Mouse (Mus musculus): ENCODE results near the gene Zw10. TPM values are rescaled to one million over a fixed set of nuclear protein-coding genes. Genes with fewer than 3 reads are reported as not detected.

Zw10 gene
- polyA plus RNA-seq, 1 experiment from 2014 or later: 8.1 TPM

GRCm38 (mm10) chr9:49050901-49051300 lies 4.5 kb upstream of the Zw10 start:
- no peak for TF ChIP-seq CTCF (IDR thresholded peaks at IDR 0.05; ENCODE audit: low read depth)
- 65% methylated on average over 5 of the region's 5 CpGs for WGBS
- ATAC-seq: no peak

GRCm38 (mm10) chr9:49051349-49051748 lies 4.1 kb upstream of the Zw10 start:
- TF ChIP-seq CTCF (IDR thresholded peaks at IDR 0.05; ENCODE audit: low read depth): peak; percentile 90
- ATAC-seq: no peak
- WGBS: 8% methylated on average over 5 of the region's 5 CpGs

More at GRCm38 (mm10) chr9:49050901-49051300, 4.5 kb upstream of the Zw10 start:
- H3K27ac ChIP-seq (ENCODE audit: low read depth, low read length): no peak overlapping the region
- H3K9me3 ChIP-seq (ENCODE audit: control insufficient read depth): no peaks in the 10 kb centered on the region
- H3K4me3 ChIP-seq (ENCODE audit: low read depth, low read length): no peak overlapping the region
- H3K4me1 ChIP-seq (replicated peaks; ENCODE audit: control insufficient read depth, insufficient read depth, low read length): no peaks in the 10 kb centered on the region
- no peak overlapping the region for H3K9ac ChIP-seq (ENCODE audit: low read depth, low read length)
- H3K4me2 ChIP-seq (replicated peaks; ENCODE audit: low read depth): no peak overlapping the region
- no peaks in the 10 kb centered on the region for H3K36me3 ChIP-seq (ENCODE audit: control insufficient read depth, insufficient read depth)
- no peaks in the 10 kb centered on the region for H3K27me3 ChIP-seq (replicated peaks; ENCODE audit: control insufficient read depth, insufficient read depth, low read length)

GRCm38 (mm10) chr9:49054028-49054427 lies 1.4 kb upstream of the Zw10 start:
- Histone ChIP-seq H3K9ac (ENCODE audit: low read depth, low read length) (no peak overlapping the region), H3K9me3 (ENCODE audit: control insufficient read depth) (no peaks in the 10 kb centered on the region), H3K36me3 (ENCODE audit: control insufficient read depth, insufficient read depth) (peaks cover 7% of the 10 kb centered on the region; the same call in 1 of the 2 replicates), H3K4me2 (replicated peaks; ENCODE audit: low read depth) (no peak overlapping the region), H3K4me1 (replicated peaks; ENCODE audit: control insufficient read depth, insufficient read depth, low read length) (no peaks in the 10 kb centered on the region), H3K27ac (ENCODE audit: low read depth, low read length) (no peak overlapping the region), H3K27me3 (replicated peaks; ENCODE audit: control insufficient read depth, insufficient read depth, low read length) (no peaks in the 10 kb centered on the region), H3K4me3 (ENCODE audit: low read depth, low read length) (no peak overlapping the region)
- no peak for TF ChIP-seq CTCF (IDR thresholded peaks at IDR 0.05; ENCODE audit: low read depth)
- no peak for ATAC-seq
- 66% methylated on average over 3 of the region's 3 CpGs for WGBS

More at GRCm38 (mm10) chr9:49051349-49051748, 4.1 kb upstream of the Zw10 start:
- no peaks in the 10 kb centered on the region for H3K36me3 ChIP-seq (ENCODE audit: control insufficient read depth, insufficient read depth)
- no peak overlapping the region for H3K4me3 ChIP-seq (ENCODE audit: low read depth, low read length)
- no peaks in the 10 kb centered on the region for H3K4me1 ChIP-seq (replicated peaks; ENCODE audit: control insufficient read depth, insufficient read depth, low read length)
- H3K27me3 ChIP-seq (replicated peaks; ENCODE audit: control insufficient read depth, insufficient read depth, low read length): no peaks in the 10 kb centered on the region
- no peak overlapping the region for H3K9ac ChIP-seq (ENCODE audit: low read depth, low read length)
- no peak overlapping the region for H3K27ac ChIP-seq (ENCODE audit: low read depth, low read length)
- H3K4me2 ChIP-seq (replicated peaks; ENCODE audit: low read depth): no peak overlapping the region
- no peaks in the 10 kb centered on the region for H3K9me3 ChIP-seq (ENCODE audit: control insufficient read depth)

- Histone ChIP-seq H3K9ac (ENCODE audit: low read depth, low read length) (no peak overlapping the region), H3K4me3 (ENCODE audit: low read depth, low read length) (no peak overlapping the region), H3K36me3 (ENCODE audit: control insufficient read depth, insufficient read depth) (peaks cover 63% of the 10 kb centered on the region), H3K27me3 (replicated peaks; ENCODE audit: control insufficient read depth, insufficient read depth, low read length) (no peaks in the 10 kb centered on the region), H3K4me1 (replicated peaks; ENCODE audit: control insufficient read depth, insufficient read depth, low read length) (no peaks in the 10 kb centered on the region), H3K4me2 (replicated peaks; ENCODE audit: low read depth) (no peak overlapping the region), H3K27ac (ENCODE audit: low read depth, low read length) (no peak overlapping the region), H3K9me3 (ENCODE audit: control insufficient read depth) (no peaks in the 10 kb centered on the region)
- TF ChIP-seq CTCF (IDR thresholded peaks at IDR 0.05; ENCODE audit: low read depth): no peak
- 83% methylated on average over 3 of the region's 3 CpGs for WGBS
- ATAC-seq: no peak
These were observed 21.4 kb downstream of the Zw10 start for GRCm38 (mm10) chr9:49076847-49077246.

GRCm38 (mm10) chr9:49081107-49081506 lies 25.7 kb downstream of the Zw10 start, which contains the start of gene Tmprss5:
TSS of gene Tmprss5 (plus strand) at chr9:49081260.
- H3K4me1 ChIP-seq (replicated peaks; ENCODE audit: control insufficient read depth, insufficient read depth, low read length): no peaks in the 10 kb centered on the region
- TF ChIP-seq CTCF (IDR thresholded peaks at IDR 0.05; ENCODE audit: low read depth): no peak
- H3K27me3 ChIP-seq (replicated peaks; ENCODE audit: control insufficient read depth, insufficient read depth, low read length): no peaks in the 10 kb centered on the region
- H3K4me3 ChIP-seq (ENCODE audit: low read depth, low read length): no peak within 1 kb of the TSS
- 70% methylated on average over 5 of the region's 5 CpGs for WGBS
- no peak within 1 kb of the TSS for H3K9ac ChIP-seq (ENCODE audit: low read depth, low read length)
- ATAC-seq: no peak
- H3K4me2 ChIP-seq (replicated peaks; ENCODE audit: low read depth): no peak within 1 kb of the TSS
- peaks cover 28% of the 10 kb centered on the region for H3K36me3 ChIP-seq (ENCODE audit: control insufficient read depth, insufficient read depth)
- no peaks in the 10 kb centered on the region for H3K9me3 ChIP-seq (ENCODE audit: control insufficient read depth)
- H3K27ac ChIP-seq (ENCODE audit: low read depth, low read length): no peak within 1 kb of the TSS

- 10% methylated on average over 4 of the region's 4 CpGs for WGBS
- no peak overlapping the region for H3K4me3 ChIP-seq (ENCODE audit: low read depth, low read length)
- H3K9me3 ChIP-seq (ENCODE audit: control insufficient read depth): no peaks in the 10 kb centered on the region
- no peaks in the 10 kb centered on the region for H3K27me3 ChIP-seq (replicated peaks; ENCODE audit: control insufficient read depth, insufficient read depth, low read length)
- H3K9ac ChIP-seq (ENCODE audit: low read depth, low read length): no peak overlapping the region
- no peak overlapping the region for H3K27ac ChIP-seq (ENCODE audit: low read depth, low read length)
- peaks cover 27% of the 10 kb centered on the region for H3K36me3 ChIP-seq (ENCODE audit: control insufficient read depth, insufficient read depth)
- no peaks in the 10 kb centered on the region for H3K4me1 ChIP-seq (replicated peaks; ENCODE audit: control insufficient read depth, insufficient read depth, low read length)
- H3K4me2 ChIP-seq (replicated peaks; ENCODE audit: low read depth): no peak overlapping the region
- TF ChIP-seq CTCF (IDR thresholded peaks at IDR 0.05; ENCODE audit: low read depth): peak; percentile 90
- no peak for ATAC-seq
These were observed 26.1 kb downstream of the Zw10 start for GRCm38 (mm10) chr9:49081561-49081960.

GRCm38 (mm10) chr9:49087317-49087716 lies 31.9 kb downstream of the Zw10 start:
- Histone ChIP-seq H3K9me3 (ENCODE audit: control insufficient read depth) (no peaks in the 10 kb centered on the region), H3K36me3 (ENCODE audit: control insufficient read depth, insufficient read depth) (no peaks in the 10 kb centered on the region), H3K9ac (ENCODE audit: low read depth, low read length) (no peak overlapping the region), H3K4me3 (ENCODE audit: low read depth, low read length) (no peak overlapping the region), H3K4me2 (replicated peaks; ENCODE audit: low read depth) (no peak overlapping the region), H3K27ac (ENCODE audit: low read depth, low read length) (no peak overlapping the region), H3K4me1 (replicated peaks; ENCODE audit: control insufficient read depth, insufficient read depth, low read length) (no peaks in the 10 kb centered on the region), H3K27me3 (replicated peaks; ENCODE audit: control insufficient read depth, insufficient read depth, low read length) (no peaks in the 10 kb centered on the region)
- no peak for TF ChIP-seq CTCF (IDR thresholded peaks at IDR 0.05; ENCODE audit: low read depth)
- ATAC-seq: no peak
- WGBS: 66% methylated on average over 11 of the region's 11 CpGs

Measured in intestine, postnatal 0 days (tissue).